Mouse (Mus musculus): ENCODE results near the gene Csdc2. TPM values are rescaled to one million over a fixed set of nuclear protein-coding genes. Genes with fewer than 3 reads are reported as not detected.
"Not testable (repeated sequence)": the region's sequence is repeated elsewhere in the genome, so short reads cannot be mapped to it uniquely, and the experiment has no call there.

Gene Csdc2
- total and polyA plus RNA-seq, 3 experiments = 10.1 to 33.6 (median 19.5) TPM

DNA sequence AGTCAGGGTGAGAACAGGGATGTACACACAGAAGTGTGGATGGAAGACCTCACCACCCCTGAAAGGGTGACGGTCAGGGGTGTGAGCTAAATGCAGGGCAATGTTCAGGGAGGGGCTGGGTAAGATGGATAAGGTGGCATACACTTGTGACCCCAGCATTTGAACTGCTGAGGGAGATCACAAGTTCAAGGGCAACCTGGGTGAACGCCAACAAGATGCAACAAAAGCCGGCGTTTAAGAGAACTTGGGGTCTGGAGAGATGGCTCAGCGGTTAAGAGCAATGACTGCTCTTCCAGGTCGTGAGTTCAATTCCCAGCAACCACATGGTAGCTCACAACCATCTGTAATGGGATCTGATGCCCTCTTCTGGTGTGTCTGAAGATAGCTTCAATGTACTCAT lies 18.2 kb downstream of the Csdc2 start:
- DNase-seq = no peak

DNA sequence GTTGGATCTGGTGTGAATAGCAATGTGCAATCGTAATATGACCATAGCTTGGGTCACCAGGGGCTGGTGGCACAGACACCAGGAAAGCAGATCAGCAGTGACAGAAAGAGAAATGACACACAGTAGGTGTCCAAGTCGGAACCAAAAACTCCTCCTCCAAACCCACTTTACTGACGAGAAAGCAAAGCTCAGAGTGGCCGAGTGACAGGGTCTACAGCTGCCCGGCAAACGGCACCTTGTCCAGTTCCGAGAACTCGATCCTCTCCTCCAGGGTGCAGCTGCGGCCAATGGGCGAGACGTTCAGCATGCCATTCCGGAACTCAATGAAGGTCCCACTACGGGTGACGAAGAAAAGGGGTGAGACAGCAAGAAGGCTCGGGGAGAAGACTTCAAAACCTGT lies 18.9 kb downstream of the Csdc2 start:
- no peak for DNase-seq

DNA sequence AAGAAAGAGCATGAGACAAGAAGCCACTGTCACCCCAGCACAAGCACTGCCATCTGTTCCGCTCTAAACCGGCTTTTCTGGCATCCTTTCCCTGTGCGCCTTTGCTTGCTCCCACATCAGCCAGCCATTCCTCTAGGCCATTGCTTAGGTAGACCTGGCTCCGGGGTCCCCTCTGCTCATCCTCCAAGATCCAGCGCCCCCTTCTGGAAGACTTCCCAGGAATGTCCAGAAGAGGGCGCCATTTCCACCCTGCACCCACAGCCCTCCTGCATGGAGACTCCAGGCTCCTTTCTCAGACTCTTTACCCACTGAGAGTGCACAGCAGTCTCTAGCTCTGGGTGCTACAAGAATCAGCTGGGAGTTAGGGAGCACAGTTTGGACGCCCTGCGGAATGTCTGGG lies 19.9 kb downstream of the Csdc2 start:
- DNase-seq = peak; percentile 34

DNA sequence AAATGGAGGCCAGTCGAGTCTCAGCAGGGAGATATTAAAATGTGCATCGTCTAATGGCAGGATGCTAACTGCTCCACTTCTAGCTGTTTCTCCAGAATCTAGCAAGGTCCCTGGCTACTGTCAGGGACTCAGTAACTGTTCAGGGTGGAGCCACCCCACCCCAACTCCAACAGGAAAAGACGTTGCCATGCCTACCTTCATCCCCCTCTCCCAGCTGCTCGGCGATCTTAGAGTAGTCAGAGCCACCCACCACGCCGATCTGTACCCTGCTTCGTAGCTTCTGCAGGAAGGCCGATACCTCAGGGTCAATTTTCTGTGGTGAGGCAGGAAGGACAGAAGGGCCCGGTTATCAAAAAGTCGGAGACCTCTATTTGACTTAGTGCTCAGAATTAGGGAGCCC lies 21.0 kb downstream of the Csdc2 start:
- no peak for DNase-seq

DNA sequence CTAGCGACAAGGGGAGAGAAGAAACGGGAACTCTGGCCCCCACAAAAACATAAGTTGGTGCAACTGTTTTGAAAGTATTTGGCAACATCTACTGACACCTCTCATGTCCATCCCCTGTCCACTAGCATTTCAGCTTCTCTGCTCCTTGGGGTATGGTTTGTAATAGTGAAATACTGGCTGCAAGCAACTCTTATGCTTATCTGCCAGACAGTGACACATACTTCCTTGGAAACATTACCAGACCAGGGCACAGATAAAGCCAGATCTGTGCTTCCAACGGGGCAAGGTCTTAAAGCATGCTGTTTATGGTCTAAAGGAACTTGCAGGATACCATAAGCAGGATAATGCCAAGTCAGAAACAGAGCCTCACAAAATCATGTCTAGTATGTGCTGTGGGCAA lies 22.3 kb downstream of the Csdc2 start:
- peak; percentile 41 for DNase-seq

DNA sequence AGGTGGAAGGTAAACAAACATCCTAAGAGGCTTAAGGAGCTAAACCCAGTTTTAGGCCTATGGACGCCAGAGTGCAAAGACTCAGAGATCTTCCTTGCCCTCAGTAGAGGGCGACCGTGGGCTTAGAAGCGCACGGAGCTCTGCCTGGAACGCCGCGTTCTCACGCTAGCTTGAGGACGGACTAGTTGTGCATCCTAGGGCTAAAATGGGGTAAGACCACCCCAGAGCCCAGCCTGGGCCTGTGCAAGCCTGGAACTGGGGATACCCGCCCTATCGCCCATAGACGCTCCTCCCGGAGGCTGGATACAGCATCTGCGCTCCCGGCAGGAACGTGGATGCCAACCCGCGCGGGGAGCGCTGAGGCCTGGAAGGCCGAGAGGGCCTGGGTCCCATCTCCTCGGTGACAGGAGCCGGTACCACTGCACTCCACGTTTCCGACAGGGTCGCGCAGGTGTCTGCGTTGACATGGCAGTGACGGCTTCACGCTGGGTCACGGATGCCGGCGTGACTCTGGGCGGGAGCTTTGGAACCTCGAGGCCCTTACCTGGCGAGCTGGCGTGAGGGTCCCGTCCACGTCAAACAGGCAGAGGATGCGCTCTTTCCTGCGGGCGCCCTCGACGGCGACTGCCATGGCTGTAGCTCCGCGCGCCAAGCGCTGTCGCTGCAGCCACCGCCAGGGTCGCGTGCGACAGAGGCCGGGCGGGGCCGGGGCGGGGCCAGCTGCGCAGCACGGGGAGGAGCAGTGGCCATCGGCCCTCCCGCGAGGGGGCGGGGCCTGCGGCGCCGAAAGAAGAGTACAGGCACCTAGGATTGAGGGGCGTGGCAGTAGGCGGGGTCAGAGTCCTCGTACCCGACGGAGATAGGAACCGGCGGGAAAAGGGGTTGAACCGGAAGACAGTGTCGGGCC lies 23.9 kb downstream of the Csdc2 start, which contains the start of gene Pmm1:
Pmm1 (minus strand) TSS at position 760 of the 907 bp plus-strand sequence.
- DNase-seq = peak; percentile 99

DNA sequence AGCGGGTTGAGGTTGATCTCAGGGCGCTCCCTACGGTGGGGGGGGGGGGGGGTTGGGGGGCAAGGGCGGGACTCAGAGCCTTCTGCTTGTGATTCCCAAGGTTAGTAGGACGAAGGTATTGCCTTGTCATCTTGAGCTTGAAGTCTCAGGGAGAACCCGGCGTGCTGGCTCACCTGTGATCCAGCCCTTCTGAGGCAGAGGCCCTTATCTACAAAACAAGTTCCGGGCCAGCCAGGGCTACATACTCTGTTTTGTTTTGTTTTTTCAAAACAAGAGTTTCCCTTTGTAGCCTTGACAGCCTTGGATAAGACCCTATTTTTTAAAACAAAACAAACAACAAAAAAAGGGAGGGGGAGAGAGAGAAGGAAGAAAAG lies 24.5 kb downstream of the Csdc2 start:
- DNase-seq = no peak

DNA sequence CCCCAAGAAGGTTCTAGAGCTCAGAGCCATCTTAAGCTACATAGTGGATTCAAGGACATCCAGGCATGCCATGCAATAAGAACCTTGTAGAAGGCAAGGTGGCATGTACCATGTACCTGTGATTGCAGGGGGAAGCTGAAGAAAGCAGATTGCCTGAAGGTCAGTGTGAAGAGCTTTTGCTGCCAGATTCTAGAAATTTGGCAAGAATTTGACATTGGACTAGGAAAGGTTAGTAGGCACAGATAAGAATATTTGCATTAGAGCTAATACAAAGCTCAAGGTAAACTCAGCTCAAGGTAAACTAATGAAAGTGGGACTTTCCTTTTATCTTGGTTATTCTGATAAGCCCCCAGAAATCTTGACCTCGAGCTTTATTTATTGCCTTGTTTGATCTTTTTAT lies 27.7 kb downstream of the Csdc2 start:
- no peak for DNase-seq

DNA sequence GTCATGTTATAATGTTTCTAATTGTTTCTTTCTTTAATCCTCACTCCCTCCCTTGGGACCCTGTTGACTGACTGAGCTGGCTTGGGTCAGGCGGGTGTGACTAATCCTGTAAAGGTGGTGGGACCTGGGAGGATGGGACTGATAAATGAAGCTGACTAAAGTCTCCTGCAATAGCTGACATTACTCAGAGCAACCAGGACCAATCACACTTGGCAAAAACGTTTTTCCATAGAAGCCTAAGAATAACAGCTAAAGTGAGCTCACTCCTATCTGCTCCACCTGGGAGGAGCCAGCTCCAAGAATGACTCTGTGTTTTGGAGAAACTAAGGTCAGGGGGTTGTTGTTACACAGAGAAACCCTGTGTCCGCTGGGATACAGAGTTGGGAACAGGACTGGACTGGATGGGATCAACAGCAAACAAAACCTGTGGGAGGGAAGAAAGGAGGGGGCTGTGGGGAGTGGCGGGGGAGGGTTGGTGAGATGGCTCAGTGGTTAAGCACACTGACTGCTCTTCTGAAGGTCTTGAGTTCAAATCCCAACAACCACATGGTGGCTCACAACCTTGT lies 28.5 kb downstream of the Csdc2 start:
- DNase-seq = peak; percentile 54

DNA sequence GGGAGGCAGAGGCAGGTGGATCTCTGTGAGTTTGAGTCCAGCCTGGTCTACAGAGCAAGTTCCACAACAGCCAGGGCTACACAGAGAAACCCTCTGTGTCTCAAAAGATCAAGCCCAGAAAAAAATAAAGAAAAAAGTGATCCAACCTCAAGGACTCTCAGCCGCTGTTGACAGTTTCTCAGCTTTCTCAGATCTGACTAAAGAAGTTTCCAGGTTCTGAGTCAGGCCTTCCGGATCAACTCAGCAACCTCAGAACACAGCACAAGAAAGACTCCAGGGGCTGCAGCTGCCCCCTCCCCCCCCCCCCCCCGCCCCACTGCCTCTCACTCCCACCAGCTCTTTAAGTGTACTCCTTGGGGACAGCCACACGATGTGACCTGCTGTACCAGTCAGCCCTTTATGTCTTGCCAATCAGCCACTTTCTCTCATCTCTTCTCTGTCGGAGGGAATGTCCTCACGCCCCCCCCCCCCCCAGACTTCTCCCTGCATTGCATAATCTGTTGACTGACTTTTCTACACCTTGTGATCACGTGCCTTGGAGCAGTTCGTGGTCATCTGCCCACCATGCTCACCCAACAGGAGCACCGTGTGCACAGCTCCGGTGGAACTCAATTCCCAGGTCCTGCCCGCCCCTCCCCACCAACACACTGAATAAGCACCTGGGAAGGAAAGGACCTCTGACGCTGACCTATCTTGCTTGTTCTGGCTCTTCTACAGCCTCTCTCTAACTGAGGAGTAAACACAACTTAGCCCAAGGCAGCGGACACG lies 29.7 kb downstream of the Csdc2 start:
- no peak for DNase-seq

DNA sequence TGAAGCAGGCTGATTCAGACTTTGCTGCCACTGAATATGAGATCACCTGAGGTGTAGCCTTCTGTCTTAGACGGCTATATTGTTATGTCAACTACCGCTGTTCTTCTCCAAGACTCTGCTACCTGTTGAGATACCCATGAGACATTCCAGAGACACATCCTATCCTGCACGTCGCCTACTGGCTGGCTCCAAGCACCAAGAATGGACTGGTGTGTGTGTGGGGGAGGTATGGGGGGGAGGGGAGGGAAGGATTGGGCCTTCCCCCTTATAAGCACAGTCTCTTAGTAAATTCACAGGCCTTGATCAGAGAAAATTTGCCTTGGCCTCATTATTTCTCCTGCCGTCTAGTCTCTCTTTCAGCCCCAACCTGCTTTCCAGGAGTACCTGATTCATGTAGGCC lies 31.3 kb downstream of the Csdc2 start:
- no peak for DNase-seq

DNA sequence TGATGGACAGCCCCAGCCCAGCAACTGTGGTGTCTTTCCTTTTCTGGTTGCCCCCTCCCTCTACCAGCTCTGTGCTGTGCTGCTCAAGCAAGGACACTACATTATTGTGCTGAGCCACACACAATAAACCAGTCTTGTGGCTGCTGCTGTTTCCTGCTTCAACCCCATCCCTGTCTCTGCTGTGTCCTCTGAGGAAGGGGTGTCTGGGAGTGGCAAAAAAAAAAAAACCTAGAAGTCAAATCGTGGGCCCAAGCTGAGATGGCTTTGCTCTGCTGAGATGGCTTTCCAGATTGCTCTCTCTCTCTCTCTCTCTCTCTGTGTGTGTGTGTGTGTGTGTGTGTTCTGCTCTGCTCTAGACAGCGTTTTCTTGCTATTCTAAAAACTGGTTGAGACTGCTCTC lies 31.9 kb downstream of the Csdc2 start:
- DNase-seq = no peak

DNA sequence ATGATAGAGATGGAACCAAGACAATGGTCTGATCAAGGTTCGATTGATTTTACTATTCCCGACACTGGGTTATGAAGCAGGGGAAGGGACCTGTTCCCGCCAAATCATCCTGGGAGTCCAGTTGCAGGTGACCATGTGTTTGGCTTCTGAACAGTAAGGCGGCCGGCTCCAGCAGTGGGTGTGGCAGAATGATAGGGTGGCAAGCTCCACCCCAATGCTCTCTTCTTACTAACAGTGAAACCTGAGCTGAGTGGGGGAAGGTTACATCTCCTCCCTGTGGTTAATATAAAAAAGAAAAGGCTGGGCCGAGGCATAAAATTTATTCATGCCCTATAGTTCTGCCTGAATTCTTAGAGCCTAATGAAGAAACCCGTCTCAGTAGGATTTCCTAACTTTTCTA lies 32.6 kb downstream of the Csdc2 start:
- DNase-seq = no peak

DNA sequence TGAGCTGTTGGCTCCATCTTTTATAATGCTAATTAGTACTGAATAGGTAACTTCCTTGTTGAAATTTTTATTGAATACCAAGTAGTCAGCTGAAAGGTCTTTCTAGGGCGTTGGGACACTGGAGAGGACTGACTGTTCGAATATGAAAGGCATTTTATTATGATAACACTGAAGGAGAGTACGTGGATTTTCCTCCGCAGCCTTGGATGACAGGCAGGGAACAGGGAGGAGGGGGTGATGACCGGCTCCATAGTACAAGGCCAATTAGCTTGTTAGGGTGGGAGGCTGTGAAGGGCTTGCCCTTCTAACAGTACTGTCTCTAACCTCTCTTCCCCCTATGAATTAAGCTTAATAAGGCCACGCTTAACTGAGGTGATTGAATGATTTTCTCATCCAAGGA lies 33.1 kb downstream of the Csdc2 start:
- not testable (repeated sequence) for DNase-seq

DNA sequence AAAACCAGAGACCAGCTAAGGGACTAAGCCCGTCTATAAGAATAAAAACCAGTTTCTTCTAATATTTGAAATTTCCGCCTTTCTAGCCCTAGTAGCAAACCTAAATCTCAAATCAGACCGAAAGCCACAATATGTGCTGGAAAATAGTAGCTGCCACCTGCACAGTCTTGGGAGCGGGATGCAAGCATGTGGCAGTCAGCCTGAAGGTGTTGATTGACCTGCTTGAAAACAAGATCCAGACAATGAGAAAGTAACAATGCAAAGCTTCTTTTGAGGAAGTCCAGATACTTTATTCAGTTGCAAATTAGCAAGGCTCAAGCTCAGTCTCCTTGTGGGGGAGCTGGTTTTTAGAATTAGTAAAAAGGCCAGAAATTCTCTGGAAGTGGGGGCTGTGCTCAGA lies 33.9 kb downstream of the Csdc2 start:
- DNase-seq = not testable (repeated sequence)

DNA sequence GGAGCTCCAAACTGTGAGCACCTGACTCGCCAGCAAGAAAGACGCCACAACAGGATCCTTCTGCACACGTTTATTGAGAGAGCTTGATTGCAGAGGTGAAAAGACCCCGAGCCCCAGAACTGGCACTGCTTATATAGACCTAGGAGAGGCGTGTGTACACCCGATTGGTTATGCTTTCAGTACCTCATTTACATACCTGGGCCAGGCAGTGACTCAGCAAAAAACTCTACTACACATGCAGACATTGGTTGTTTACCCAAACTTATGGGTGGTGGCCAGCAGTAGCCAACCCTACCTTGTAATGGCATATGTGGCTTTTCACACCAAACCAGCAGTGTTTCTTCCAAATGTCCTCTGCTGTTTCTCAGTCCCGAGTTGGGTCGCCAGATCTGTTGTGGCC lies 38.6 kb downstream of the Csdc2 start:
- DNase-seq = not testable (repeated sequence)

DNA sequence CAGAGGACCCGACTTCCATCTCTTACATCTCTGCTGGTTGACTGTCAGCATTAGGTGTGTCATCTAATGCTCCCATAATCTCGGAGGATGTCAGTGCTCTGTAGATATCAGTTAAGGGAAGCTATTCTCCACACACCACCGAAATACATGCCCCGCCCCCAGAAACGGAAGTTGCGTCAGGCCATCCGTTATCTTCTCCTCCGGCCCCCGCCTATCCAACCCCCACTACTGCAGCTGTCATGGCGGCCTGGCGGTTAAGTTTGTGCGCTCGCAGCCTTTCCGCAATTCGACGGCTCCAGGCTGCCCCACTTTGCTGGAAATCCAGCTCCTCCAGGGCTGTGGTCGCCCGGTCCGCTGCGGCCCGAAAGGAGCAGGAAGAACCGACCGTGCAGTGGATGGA lies 43.8 kb downstream of the Csdc2 start, which contains the start of gene 1700029P11Rik:
1700029P11Rik (plus strand) TSS at position 220 of the 400 bp plus-strand sequence.
- DNase-seq = no peak

DNA sequence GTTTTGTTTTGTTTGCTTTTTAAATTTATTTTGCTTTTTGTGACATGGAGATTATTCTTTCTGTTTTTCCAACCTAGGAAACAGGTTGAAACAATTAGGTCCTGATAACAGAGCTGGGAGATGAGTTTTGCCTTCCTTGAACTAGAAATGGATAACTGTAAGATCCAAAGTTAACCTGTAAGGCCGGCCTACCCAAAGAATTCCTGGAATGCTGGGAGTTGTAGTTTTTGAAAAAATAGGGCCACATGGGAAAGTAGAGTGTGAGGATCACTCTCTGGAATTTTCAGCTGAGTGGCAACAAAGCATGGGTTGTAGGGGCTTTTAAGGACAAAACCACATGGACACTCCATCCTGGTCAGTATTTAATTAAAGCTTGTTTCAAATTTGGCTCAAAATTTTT lies 45.6 kb downstream of the Csdc2 start:
- DNase-seq = no peak

DNA sequence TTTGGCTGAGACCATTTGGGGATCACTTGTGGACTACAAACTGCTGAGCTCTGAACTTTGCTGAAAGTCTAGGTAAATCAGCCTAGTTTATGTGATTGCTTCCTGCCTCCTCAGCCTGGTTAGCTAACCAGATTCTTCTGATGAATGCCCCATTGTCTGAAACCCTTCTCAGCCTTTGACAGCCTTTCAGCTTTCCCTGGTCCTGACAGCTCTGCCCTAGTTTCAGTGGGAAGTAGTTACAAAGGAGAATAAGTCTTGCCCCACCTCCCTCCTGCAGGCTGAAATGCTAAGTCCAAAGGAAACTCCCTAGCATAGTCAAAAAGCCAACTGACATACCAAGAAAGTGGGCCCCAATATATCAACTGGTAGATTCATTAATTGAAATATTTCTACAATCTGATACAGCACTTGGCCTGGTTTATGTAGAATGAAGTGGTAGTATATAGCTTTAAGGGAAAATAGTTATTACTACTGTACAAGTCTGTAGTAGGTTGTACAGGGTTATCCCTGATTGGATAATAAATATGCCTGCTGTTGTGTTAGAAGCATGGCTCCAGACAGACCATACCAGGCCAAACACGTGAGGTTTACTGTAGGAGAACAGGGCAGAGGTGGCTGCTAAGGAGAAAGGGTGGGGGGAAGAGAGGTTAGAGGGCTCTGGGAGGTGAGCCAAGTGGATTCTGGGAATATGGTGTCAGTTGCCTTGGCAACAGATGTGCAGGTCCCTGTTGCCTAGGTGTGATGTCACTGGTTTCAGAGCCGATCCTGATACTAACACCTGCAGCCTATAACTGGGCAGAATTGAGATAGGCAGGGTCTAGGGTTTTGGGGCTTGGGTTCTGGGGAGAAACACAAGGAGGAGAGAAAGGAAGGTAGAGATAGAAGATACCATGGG lies 49.0 kb downstream of the Csdc2 start:
- no peak for DNase-seq

DNA sequence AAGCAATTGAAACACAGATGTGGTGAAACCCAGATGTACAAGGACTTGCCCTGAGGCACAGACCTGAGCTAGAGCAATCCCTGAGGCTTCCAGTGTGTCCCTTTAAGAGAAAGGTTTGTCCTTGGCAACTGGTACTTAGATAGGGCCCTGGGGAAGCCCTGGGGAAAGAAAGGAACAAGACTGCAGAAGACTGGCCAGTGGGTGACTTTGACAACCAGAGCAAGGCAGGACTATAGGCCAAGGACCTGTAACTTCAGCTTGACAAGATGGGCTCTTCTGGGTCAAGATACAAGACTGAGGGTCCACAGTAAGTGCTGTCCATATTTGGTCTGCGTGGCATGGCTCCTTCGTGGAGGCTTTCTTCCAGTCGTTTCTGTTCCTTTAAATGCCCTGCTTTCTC lies 51.1 kb downstream of the Csdc2 start, which contains the start of gene Xrcc6:
Xrcc6 (plus strand) TSS at position 190 of the 400 bp plus-strand sequence.
- no peak for DNase-seq

DNA sequence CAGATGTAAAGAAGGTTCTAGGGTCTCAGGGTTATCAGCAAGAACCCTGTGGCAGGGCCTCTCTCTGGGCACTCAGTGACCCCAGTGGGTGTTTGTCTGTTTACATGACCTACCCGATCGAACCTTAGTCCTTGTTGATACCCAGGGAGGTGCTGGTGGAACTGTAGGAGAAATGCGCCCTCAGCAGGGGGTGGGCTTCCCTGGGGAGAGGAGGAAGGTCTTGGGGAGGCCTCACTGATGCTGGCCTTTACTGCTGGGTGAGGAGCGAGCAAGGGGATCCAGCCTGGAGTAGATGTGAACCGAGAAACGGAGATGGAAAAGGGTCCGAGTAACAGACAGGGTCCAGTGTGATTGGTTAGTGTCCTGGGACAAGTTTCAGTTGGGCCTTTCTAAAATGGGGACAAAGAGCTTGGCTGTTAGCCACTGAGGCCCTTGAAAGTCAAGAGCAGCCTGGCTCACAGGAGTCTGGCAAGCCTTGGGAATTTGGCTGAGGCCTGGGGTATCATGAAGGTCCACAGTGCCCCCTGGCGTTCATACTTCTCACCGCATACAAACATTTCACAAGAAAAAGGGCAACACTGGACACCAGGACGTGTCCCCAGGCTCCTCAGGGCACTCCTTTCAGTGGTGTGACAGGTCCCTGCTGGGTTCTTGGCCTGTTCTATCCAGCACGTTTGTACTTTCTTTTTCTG lies 53.0 kb downstream of the Csdc2 start:
- DNase-seq = peak; percentile 93
